Mouse (Mus musculus) 416B (cell line): ENCODE data around the gene Haus5.

Experiments
- DNase-seq: peaks from one replicate; pipeline ENCODE4 v3.0.0; 2011; ENCODE audit warnings: low read depth

Gene Haus5

GRCm38 (mm10) chr7:30664529-30665200, at the start of gene Haus5:
Gene Haus5 (minus strand): TSS chr7:30664994.
- peak; percentile 95 for DNase-seq

GRCm38 (mm10) chr7:30711942-30712341, 47.1 kb upstream of the Haus5 start, which contains the start of gene Atp4a:
Gene Atp4a (plus strand): TSS chr7:30712209.
- DNase-seq: no peak

- peak; percentile 33 for DNase-seq
These were observed 42.6 kb upstream of the Haus5 start for GRCm38 (mm10) chr7:30707441-30707840.

- DNase-seq: peak; percentile 62
These were observed 41.6 kb upstream of the Haus5 start for GRCm38 (mm10) chr7:30706214-30706882.

GRCm38 (mm10) chr7:30698589-30698988, 33.8 kb upstream of the Haus5 start, which contains the start of gene 2200002J24Rik:
Gene 2200002J24Rik (plus strand): TSS chr7:30698926.
- DNase-seq: peak; percentile 93

- peak; percentile 81 for DNase-seq
These were observed 33.3 kb upstream of the Haus5 start for GRCm38 (mm10) chr7:30698101-30698500.

GRCm38 (mm10) chr7:30688325-30688724, 23.5 kb upstream of the Haus5 start:
- no peak for DNase-seq

GRCm38 (mm10) chr7:30683425-30683824, 18.6 kb upstream of the Haus5 start:
- DNase-seq: peak; percentile 62

- no peak for DNase-seq
These were observed 17.1 kb upstream of the Haus5 start for GRCm38 (mm10) chr7:30681897-30682296.

- peak; percentile 25 for DNase-seq
These were observed 13.6 kb upstream of the Haus5 start for GRCm38 (mm10) chr7:30678263-30678975.

GRCm38 (mm10) chr7:30671480-30671879, 6.7 kb upstream of the Haus5 start, which contains the start of gene Pmis2:
Gene Pmis2 (minus strand): TSS chr7:30671605.
- DNase-seq: no peak

- peak; percentile 81 for DNase-seq
These were observed 4.4 kb upstream of the Haus5 start for GRCm38 (mm10) chr7:30669229-30669628.

- DNase-seq: no peak
These were observed 527 bp upstream of the Haus5 start for GRCm38 (mm10) chr7:30665321-30665720.

GRCm38 (mm10) chr7:30649591-30650540, 14.9 kb downstream of the Haus5 start, which contains the start of gene Rbm42:
Gene Rbm42 (minus strand): TSS chr7:30650317.
- DNase-seq: peak; percentile 99

- DNase-seq: peak; percentile 50
These were observed 25.7 kb downstream of the Haus5 start for GRCm38 (mm10) chr7:30639083-30639482.

GRCm38 (mm10) chr7:30636395-30636794, 28.4 kb downstream of the Haus5 start:
- DNase-seq: no peak

GRCm38 (mm10) chr7:30635752-30636151, 29.0 kb downstream of the Haus5 start, which contains the start of gene Etv2:
Gene Etv2 (minus strand): TSS chr7:30635852.
- DNase-seq: no peak

- peak; percentile 46 for DNase-seq
These were observed 30.2 kb downstream of the Haus5 start for GRCm38 (mm10) chr7:30634621-30635020.

GRCm38 (mm10) chr7:30633762-30634412, 30.9 kb downstream of the Haus5 start:
- DNase-seq: no peak

GRCm38 (mm10) chr7:30629013-30629412, 35.8 kb downstream of the Haus5 start:
- DNase-seq: no peak

GRCm38 (mm10) chr7:30626647-30627046, 38.1 kb downstream of the Haus5 start:
- DNase-seq: no peak
